In genomic region chr9:14174324-14175040, GRCm38 (mm10) we compare ENCODE assay signal across 9 mouse cellular contexts.
DNase-seq lines count a peak whose midpoint lies in the region; ATAC-seq lines count a peak whose summit lies in the region.
"Had no signal": no experiment of that assay in that cellular context is flagged by ENCODE, and none has a peak within 500 bp of the region (broad histone marks: within the 10 kb centered on the region; RNA-seq: fewer than 3 reads in every experiment).

No protein-coding gene starts in this region.

- H3K4me3 ChIP-seq in kidney, embryonic 16.5 days (ENCODE audit: low read length): no peak overlapping the region
- H3K4me3 ChIP-seq in embryonic facial prominence, embryonic 14.5 days (ENCODE audit: low read depth, low read length): no peak overlapping the region
- H3K4me3 ChIP-seq in neural tube, embryonic 14.5 days (ENCODE audit: low read depth, low read length): no peak overlapping the region

- no peaks in the 10 kb centered on the region for H3K27me3 ChIP-seq in kidney, embryonic 16.5 days (ENCODE audit: insufficient read depth, low read length)
- no peaks in the 10 kb centered on the region for H3K27me3 ChIP-seq in embryonic facial prominence, embryonic 14.5 days (replicated peaks; ENCODE audit: control insufficient read depth, insufficient read depth, low read length)
- no peaks in the 10 kb centered on the region for H3K27me3 ChIP-seq in neural tube, embryonic 14.5 days (ENCODE audit: control insufficient read depth, insufficient read depth, low read length)

- no peaks in the 10 kb centered on the region for H3K36me3 ChIP-seq in kidney, embryonic 16.5 days (ENCODE audit: insufficient read depth, low read length)
- no peaks in the 10 kb centered on the region for H3K36me3 ChIP-seq in embryonic facial prominence, embryonic 14.5 days (ENCODE audit: control insufficient read depth, insufficient read depth, low read length)
- no peaks in the 10 kb centered on the region for H3K36me3 ChIP-seq in neural tube, embryonic 14.5 days (ENCODE audit: control insufficient read depth, insufficient read depth, low read length)

- WGBS in kidney, embryonic 16.5 days: 65% methylated on average over 3 of the region's 3 CpGs
- 65% methylated on average over 3 of the region's 3 CpGs for WGBS in embryonic facial prominence, embryonic 14.5 days
- 57% methylated on average over 3 of the region's 3 CpGs for WGBS in neural tube, embryonic 14.5 days

- no peak overlapping the region; the same call in 1 of the 2 replicates for H3K9ac ChIP-seq in kidney, embryonic 16.5 days (replicated peaks; ENCODE audit: low read length)
- no peak overlapping the region for H3K9ac ChIP-seq in embryonic facial prominence, embryonic 14.5 days (ENCODE audit: low read depth, low read length)
- H3K9ac ChIP-seq in neural tube, embryonic 14.5 days (replicated peaks; ENCODE audit: low read depth, low read length): no peak overlapping the region
- H3K9ac ChIP-seq: liver, embryonic 14.5 days had no signal

- ATAC-seq in kidney, embryonic 16.5 days (ENCODE audit: low FRiP score, low TSS enrichment): peak; percentile 56; the same call in 1 of the 2 replicates
- peak; percentile 56 for ATAC-seq in embryonic facial prominence, embryonic 14.5 days (ENCODE audit: low read depth)
- peak; percentile 69 for ATAC-seq in neural tube, embryonic 14.5 days (ENCODE audit: low read depth)

- peak overlapping the region; percentile 79 for H3K27ac ChIP-seq in kidney, embryonic 16.5 days (ENCODE audit: low read length)
- H3K27ac ChIP-seq in embryonic facial prominence, embryonic 14.5 days (replicated peaks; ENCODE audit: low read depth, low read length): peak overlapping the region; percentile 95
- H3K27ac ChIP-seq in neural tube, embryonic 14.5 days (ENCODE audit: low read depth, low read length): peak overlapping the region; percentile 41
- H3K27ac ChIP-seq: liver, embryonic 14.5 days had no signal

- peak overlapping the region; percentile 42 for H3K4me2 ChIP-seq in kidney, embryonic 16.5 days (replicated peaks; ENCODE audit: low read depth, low read length)
- H3K4me2 ChIP-seq in embryonic facial prominence, embryonic 14.5 days (ENCODE audit: low read depth, low read length): 0 out of 2 replicates have a peak overlapping the region, but pooled peaks have one; percentile 34
- no peak overlapping the region for H3K4me2 ChIP-seq in neural tube, embryonic 14.5 days (ENCODE audit: low read depth, low read length)

- no peaks in the 10 kb centered on the region for H3K9me3 ChIP-seq in kidney, embryonic 16.5 days (ENCODE audit: low read length)
- H3K9me3 ChIP-seq in embryonic facial prominence, embryonic 14.5 days (ENCODE audit: control insufficient read depth, low read length): no peaks in the 10 kb centered on the region
- H3K9me3 ChIP-seq in neural tube, embryonic 14.5 days (ENCODE audit: control insufficient read depth, low read length): no peaks in the 10 kb centered on the region

- no peak for DNase-seq in kidney, adult 8-10 months
- DNase-seq in embryonic facial prominence, embryonic 14.5 days (ENCODE audit: low spot score): no peak
- peak; percentile 34 for DNase-seq in induced T-regulatory cell, adult 2 months (ENCODE audit: low read depth)
- DNase-seq in retina, embryonic 14.5 days (ENCODE audit: low spot score): no peak
- DNase-seq in spleen, adult 18-20 months: no peak
- DNase-seq in kidney, adult 18-20 months: no peak

- H3K4me1 ChIP-seq in kidney, embryonic 16.5 days (ENCODE audit: insufficient read depth, low read length): peaks cover 36% of the 10 kb centered on the region
- H3K4me1 ChIP-seq in embryonic facial prominence, embryonic 14.5 days (ENCODE audit: control insufficient read depth, insufficient read depth, low read length): peaks cover 29% of the 10 kb centered on the region
- H3K4me1 ChIP-seq in neural tube, embryonic 14.5 days (ENCODE audit: control insufficient read depth, insufficient read depth, low read length): peaks cover 28% of the 10 kb centered on the region

Comparison
In these comparisons a context has a peak if more than half of its experiments do, and no peak if none do; other contexts are left out.
1. H3K27ac ChIP-seq: peak in every context shown above with its lines; median percentile 95 in embryonic facial prominence, embryonic 14.5 days; 79 in kidney, embryonic 16.5 days; 41 in neural tube, embryonic 14.5 days.